Mouse (Mus musculus): ENCODE measurements at regions not wholly inside any gene's neighbourhood (a gene's known extent, or its start where the extent isn't known, plus 50 kb on each side); places are given as distances from the start of the nearest gene placed in this dataset.

DNA sequence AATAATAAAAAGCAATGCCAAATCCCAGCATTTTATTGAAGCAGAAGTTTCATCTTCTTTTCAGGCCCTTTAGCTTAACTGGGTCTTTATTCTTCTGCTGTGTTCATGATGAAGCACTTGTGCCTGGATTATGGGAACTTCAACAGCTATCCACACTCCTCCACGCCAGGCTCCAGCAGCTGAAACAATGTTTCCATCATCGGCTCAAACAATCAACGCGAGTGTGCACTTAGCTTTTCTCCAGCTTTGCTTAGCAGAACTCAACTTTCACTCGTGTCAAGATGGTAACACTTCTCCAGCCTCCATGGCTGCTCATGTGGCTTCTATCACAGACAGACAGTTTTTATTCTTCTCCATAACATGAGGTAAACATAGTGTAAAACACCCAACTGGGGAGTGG, 143.8 kb upstream of the Mdm1 start:
- no peak for DNase-seq (ENCODE audit: low read depth, low spot score)

DNA sequence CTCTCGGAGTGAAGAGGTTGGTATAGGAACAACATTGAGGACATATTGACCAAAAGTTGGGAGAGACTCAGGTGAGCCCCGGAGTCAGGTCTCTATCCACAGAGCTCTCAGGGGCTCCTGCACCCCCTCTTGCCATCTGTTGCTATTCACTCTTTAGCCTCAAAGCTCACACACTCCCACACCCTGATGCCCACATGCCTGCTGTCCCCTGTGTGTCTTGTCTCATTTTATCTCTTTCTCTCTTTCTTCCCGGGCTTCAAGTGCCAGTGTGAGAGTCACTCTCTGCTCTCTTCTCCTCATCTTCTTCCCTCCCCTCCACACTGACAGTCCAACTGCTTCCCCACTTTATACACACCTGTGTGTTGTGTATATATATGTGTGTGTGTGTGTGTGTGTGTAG, 141.0 kb upstream of the Mdm1 start:
- no peak for DNase-seq (ENCODE audit: low read depth, low spot score)

DNA sequence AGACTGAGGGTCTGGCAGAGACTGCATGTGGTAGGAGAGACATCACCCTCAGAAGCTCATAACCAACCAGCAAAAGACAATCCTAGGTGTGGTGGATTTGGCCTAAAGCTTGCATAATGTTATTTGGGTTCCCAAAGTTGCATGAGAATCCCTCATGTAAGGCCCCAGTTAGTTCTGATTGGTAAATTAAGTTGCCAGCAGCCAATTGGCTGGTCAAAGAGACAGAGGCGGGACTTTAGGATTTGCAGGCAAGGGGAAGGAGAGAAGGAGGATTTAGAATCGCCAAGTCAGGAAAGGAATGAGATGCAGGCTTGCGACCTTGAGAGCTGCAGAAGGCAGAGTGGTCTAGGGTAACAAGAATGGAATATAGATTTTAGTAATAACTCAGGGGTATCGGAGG, 140.1 kb upstream of the Mdm1 start:
- no peak for DNase-seq (ENCODE audit: low read depth, low spot score)

DNA sequence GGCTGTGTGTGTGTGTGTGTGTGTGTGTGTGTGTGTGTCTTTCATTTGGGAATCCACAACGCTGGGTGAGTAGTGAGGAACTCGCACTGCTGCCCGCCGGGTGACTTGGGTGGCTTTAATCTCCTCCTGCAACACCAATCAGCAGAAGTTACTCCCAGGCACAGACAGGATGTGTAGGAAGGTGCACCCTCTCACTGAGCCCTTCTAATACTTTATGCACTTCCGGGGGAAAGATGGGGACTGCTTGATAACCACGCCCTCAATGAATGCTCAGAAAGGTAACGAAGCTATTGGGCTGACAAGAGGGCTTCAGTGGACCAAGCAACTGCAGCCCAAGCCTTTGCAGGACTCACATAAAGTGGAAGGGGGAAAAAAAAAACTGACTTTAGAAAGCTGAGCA, 139.6 kb upstream of the Mdm1 start:
- no peak for DNase-seq (ENCODE audit: low read depth, low spot score)

DNA sequence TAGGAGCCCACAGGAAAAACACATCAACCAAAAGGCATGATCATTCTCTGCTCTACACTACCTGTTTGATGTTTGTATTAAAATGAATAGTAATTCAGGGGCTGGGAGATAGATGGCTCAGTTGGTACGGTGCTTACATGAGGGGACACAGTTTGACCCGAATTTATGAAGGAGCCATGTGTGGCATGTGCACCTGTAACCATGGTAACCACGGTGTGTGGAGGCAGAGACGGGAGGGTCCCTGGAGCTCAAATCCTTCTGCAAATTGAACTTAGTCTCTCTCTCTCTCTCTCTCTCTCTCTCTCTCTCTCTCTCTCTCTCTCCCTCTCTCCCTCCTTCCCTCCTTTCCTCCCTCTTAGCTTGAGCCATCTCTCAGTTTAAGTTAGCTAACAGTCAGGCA, 139.1 kb upstream of the Mdm1 start:
- no peak for DNase-seq (ENCODE audit: low read depth, low spot score)

DNA sequence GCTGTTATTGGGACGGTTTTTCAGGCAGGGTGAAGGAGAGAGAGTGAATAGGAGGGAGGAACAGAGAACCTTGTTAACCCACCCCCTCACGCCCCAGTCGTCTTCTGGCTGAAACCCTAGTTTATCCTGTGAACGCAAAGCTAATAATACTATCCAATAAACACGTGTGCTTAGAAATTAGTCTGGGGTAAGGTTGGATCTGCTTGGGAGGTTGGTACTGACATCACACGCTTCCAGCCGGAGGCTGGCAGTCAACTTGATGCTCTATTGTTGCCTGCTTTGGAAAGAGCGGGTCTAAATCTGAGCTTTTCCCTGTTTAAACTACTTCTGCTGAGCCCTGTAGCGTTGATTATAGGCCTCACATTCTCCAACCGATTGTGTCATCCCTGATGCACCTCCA, 138.4 kb upstream of the Mdm1 start:
- no peak for DNase-seq (ENCODE audit: low read depth, low spot score)

DNA sequence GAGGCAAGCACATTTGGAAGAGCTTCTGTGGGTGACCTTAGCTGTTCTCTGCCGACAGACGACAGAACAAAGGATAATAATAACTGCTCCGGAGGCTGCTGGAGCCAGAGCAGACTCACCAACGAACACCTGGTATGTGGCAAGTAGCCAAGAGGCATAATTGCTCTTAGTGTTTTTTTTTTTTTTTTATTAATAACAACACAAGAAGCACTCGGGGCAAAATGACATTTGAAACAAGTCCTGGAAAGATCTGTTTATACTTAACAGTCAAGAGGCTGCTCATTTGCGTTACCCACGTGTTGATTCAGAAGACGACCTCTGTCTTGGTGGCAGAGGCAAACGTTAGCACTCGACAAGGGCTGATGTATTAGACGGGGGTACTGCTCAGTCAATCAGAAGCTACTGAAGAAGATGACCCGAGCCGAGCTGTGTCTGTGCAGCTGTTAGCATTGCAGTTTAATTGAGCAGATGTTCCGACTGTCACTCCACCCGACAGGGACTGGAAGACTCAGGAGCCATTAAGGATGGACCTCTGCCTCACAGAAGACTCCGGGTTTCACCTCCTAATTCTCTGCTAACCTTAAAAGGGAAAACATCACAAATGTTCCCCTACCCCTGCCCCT, 137.8 kb upstream of the Mdm1 start:
- DNase-seq (ENCODE audit: low read depth, low spot score), result no peak

DNA sequence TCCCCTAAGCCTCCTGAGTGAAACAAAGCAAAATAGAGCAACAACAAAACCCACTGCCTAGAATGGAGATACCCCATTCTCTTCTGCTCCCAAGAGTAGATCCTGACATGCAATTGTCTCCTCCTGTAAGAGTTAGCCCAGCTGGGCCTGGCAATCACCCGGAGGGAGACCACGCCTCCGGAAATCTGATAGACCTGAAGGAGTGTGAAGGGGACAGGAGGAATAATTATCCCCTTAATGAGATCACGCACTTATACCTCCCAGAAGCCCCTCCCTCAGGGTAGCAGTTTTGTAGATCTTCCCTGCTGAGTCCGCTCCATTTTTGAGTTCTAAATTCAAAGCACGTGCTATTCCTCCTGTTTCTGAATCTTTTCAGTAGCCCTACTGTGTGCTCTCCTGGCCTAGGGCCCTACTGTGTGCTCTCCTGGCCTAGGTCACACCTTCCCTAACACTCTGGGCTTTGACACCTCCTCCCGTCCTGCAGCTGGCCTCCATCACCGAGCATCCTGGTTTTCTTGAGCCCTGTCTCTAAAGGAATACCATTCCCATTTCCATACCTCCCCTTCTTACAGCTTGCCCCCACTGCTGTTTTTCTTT, 137.2 kb upstream of the Mdm1 start:
- DNase-seq (ENCODE audit: low read depth, low spot score), result no peak

DNA sequence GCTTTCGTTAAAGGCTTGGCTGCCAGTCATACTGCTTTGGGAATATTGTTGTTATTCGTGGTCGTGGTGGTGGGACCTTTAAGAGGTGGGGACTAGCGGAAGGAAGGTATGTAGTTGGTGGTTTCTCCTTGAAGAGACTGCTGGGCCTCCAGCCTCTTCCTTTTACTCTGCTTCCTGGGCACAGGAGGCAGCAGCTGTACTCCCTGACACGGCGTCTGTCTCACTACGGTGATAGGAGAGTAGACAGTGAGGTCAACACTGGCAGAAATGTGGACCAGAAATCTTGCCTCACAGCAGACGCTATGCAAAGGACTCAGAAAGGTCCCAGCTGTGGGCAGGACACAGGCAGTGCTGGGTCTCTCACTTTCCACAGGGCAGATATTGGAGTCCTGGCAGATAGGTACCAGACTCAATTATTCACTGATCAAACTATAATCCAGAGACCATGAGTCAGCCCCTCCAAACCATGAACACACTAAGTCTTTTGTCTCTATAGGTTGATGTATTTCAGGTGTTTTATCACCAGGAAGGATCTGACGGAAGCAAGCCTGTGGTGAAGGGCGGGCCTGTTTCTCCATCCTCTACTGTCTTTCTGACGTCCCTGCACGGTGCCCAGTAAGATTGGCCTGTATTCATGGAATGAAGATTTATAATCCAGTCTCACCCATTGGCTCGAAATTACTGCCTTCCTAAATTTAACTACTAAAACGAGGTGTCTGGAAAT, 134.6 kb upstream of the Mdm1 start:
- DNase-seq (ENCODE audit: low read depth, low spot score), result no peak

DNA sequence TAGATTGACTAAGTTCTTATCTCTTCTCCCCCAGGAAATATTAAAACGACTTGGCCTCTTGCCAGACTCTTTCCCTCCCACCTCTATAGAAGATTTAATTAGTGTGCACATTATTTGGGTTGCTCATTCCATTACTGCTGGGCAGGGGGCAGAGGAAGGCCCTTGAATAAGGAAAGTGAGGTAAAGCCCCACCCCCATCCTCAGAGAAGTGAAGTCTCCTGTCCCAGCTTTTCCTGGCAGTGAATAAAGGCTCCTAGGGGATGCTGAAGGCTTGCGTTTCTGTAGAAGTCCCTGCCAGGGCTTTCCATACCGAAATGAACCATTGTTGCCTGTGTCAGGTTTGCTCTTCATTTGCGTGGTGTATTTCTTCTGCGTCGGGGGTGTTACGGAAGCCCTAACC, 133.8 kb upstream of the Mdm1 start:
- DNase-seq (ENCODE audit: low read depth, low spot score), result no peak

DNA sequence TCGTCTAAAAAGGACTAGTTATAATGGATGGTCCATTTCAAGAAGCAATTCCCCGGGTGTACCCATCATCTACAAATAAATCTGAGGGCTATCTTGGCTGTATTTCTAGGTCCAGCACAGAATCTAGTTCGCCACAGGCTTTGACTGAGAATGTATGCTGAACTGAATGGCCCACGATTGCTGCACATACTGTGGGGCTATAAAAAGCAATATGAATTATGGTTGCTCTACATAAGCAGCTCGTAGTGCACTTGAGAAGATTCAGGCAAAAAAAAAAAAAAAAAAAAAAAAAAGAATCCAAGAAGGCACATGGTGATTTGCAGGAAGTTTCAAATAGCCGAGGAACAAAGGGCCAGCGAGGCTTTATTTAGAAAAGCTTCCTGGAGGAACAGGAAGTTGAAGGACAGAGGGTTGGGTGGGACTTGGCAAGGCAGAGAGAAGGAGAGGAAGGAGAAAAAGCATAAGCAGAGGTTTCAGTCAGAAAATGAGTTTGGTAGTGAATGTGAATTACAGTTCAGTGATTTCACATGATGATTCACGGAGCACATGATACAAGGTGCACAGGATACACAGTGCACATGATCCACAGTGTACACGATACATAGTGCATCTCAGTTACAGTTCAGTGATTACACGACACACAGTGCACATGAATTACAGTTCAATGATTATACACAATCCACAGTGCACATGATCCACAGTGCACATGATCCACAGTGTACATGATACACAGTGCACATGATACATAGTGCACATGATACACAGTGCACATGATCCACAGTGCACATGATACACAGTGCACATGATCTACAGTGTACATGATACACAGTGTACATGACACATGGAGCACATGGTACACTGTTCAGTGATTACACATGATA, 129.7 kb upstream of the Mdm1 start:
- no peak for DNase-seq (ENCODE audit: low read depth, low spot score)

DNA sequence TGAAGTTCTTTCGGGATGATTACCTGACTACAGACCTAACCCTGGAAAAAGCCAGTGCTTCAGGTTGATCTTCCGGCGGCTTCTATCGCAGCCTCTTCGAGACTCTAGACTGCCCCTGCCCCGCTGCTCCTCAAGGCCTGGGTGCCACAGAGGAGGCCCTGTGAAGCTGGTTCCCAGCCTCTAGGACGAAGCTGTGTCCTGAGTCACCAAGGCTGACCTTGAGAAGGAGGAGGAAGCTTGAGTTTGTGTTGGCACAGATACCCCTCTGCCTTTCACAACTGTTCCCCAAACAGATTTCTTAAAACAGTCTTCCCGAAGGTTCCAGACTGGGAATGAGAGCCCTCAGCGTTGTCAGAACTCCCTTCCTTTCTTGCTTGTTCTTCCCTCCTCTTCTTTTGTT, 112.8 kb upstream of the Mdm1 start:
- no peak for DNase-seq (ENCODE audit: low read depth, low spot score)

DNA sequence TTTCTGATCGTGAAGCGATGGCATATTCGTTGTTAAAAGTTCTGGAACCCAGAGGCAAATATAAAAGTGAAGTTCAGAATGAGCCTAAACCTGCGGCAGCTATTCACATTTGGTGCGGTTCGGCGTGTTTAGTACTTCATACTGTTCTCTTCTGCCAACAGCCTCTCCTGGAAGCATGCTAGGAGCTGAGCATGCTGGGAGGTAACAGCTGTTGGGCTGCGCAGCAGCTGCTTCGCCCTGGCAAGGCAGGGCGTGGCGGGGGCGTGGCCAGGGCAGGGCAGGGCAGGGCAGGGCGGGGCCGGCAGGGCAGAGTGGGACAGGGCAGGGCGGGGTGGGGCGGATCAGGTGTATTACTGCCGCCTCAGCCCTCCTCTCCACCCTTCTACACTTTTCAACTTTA, 107.2 kb upstream of the Mdm1 start:
- DNase-seq (ENCODE audit: low read depth, low spot score), result no peak

DNA sequence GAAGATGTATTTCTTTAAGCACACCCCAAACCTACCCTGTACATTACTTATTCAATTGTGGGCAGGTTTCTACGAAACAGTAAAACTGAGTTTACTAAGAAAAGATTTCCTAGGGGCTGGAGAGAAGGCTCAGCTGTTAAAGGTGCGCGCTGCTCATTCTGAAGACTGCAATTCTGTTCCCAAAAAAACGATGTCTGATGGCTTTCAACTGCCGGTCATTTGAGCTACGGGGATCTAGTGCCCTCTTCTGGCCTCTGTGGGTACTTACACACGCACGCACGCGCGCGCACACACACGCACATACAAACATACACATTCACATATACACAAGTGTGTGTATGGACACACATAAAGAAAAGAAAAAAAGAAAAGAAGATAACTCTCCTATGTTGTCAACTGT, 106.6 kb upstream of the Mdm1 start:
- DNase-seq (ENCODE audit: low read depth, low spot score), result no peak

DNA sequence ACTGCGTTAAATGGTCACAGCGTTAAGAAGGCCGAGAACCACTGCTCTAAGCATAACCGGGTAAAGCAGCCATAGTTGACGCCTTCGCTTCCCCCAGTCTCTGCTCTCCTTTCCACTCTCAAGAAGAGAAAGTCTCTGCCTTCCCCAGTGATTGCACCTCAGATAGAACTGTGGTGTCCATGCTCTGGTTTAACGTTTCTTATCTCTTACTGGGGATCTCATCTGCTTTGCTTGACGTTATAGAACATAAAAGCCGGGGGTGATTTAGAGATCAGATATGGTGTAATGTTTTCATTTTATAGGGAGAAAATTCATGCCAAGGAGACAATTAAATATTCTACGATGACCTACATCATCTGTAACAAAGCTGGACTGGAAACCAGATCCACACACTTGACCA, 103.1 kb upstream of the Mdm1 start:
- DNase-seq (ENCODE audit: low read depth, low spot score), result no peak

DNA sequence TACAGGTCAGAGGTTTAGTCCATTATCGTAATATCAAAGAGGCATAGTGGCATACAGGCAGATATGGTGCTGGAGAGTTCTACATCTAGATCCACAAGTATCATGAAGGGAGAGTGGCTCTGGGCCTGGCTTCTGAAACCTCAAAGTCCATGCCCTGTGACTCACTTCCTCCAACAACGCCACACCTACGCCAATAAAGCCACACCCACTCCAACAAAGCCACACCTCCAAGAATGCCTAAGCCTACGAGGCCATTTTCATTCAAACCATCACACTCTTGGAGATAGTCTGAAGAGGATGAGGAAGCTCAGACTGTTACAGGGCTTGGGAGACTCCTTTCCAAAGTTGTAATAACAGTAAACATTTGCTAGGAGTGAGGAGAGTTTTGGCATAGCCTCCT, 102.6 kb upstream of the Mdm1 start:
- DNase-seq (ENCODE audit: low read depth, low spot score), result no peak

DNA sequence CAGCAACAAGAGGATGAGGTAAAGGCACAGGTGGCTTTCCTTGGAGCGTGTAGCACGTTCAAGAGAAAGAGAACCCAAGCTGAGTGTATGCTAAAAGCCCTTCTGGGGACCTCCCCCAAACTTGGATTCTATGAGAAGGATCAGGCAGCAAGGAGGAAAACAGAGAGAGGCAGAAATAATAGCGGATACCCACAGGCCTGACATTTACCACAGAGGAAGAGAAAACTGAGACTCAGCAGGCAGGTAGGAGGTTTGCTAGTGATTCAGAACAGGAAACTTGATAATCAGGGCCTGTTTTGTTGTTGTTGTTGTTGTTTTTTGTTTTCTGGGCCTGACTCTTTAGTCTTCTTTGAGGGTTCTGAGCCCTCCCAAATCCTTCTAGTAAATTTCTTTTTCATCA, 100.5 kb upstream of the Mdm1 start:
- DNase-seq (ENCODE audit: low read depth, low spot score), result no peak

DNA sequence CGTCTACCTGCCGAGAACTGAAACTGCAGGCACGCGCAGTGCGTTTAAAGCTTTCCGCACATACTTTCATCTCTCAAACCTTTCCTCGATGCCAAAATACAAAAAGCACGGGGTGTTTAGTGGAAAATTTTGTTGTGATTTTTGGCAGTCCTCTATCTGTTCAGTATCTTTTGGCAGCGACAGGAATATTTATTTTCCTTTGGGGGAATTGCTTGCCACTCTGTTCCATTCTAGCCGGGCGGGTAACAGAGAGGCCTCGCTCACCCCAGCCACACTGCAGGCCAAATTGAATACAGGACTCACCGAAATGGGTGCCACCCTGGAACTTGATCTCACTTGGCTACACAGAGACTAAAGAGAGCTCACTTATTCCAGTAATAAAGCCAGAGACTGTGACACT, 97.8 kb upstream of the Mdm1 start:
- no peak for DNase-seq (ENCODE audit: low read depth, low spot score)

DNA sequence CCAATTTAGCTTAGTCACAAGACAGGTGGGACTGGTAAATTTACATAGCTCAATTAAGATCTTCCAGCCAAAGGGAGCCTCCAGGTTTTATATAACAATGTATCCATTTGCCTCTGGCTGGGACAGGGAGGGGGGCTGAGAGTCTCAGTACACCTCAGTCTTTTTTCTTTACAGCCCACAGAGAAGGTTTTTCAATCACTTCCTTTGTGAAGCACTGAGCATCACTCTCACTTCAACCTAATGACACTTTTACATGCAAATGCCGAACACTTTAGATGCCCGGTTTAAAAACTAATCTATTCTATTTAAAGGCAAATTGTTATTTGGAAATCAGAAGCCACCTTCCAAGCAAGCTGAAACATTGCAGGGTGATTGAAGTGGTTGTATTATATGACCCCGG, 96.8 kb upstream of the Mdm1 start:
- no peak for DNase-seq (ENCODE audit: low read depth, low spot score)

DNA sequence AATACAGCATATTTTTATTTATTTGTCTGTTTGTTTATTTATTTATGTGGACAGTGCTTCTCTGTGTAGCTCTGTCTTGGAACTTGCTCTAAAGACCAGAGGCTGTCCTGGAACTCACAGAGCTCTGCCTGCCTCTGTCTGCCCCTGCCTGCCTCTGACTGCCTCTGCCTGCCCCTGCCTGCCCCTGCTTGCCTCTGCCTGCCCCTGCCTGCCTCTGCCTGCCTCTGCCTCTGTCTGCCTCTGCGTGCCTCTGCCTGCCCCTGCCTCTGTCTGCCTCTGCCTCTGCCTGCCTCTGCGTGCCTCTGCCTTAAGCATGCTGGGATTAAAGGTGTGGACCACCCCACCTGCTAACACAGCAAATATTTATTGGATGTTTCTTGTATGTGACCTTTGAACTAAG, 96.2 kb upstream of the Mdm1 start:
- no peak for DNase-seq (ENCODE audit: low read depth, low spot score)

DNA sequence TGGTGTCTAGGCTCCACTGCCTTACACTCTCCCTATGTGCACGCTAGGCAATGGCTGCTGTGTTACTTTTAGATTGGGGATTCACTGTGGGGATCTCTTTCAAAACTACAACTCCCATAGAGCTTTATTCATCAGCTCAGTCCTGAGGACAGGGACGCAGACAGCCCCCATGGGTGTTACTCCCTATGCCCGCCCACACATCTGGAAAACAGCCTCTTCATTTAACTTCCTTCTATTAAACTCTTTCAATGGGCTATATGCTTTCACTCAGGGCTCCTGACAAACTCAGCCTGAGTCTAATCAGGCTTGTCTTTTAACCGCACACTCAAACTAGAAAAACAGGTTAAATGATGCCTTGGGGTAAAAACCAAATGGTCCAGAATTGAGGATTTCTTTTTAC, 95.3 kb upstream of the Mdm1 start:
- DNase-seq (ENCODE audit: low read depth, low spot score), result no peak

DNA sequence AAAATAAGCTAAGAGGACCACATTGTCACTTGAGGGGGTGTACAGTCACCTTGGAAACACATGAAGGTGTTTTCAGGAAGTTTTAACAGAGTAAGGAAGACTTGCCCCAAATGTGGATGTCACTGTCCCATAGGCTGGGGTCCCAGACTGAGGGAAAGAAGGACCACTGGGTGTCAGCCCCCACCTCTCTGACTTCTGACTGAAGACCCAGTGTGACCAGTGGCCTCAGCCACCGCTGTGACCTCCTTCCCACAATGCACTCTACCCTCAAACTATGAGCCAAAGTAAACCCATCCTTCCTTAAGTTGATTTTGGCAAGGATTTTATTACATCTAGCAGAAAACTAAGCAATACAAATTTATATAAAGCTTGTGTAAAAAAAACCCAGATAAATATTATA, 94.8 kb upstream of the Mdm1 start:
- DNase-seq (ENCODE audit: low read depth, low spot score), result no peak

DNA sequence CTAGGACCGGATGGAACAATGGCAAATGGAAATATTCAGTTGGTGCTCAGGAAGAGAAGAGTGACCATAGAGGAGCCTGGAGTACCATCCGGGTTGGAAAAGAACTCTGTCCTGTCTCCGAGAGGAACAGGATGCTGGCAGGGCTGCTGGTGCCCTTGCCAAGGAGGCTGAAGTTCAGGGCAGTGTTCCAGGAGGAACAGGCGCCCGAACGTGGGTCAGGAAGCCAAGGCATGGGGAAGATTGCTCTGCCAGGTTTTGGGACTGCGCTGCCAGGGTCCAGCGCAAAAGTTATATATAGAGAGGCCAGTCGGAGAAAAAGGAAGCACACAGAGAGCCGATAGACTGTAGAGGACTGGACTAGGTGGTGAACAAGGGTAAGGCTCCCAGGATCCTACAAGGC, 92.3 kb upstream of the Mdm1 start:
- DNase-seq (ENCODE audit: low read depth, low spot score), result no peak

Data from WW6 (cell line).